Mouse (Mus musculus): Measurements from ENCODE around the gene Eef1g. TPM values are rescaled to one million over a fixed set of nuclear protein-coding genes. Genes with fewer than 3 reads are reported as not detected.

Gene Eef1g
- polyA plus RNA-seq (2012; rRNA removed), result 251 and 292 TPM in 2 replicates

- WGBS, result under 1% methylated on average over 52 of the region's 52 CpGs
- TF ChIP-seq CTCF (IDR thresholded peaks at IDR 0.05; ENCODE audit: borderline replicate concordance, control insufficient read depth, extremely low read depth, insufficient read depth, low read length, poor library complexity) (peak; percentile 58; the same call in 1 of the 2 replicates), POLR2A (IDR thresholded peaks at IDR 0.05; ENCODE audit: control insufficient read depth, extremely low read depth, insufficient read depth, low read length, poor library complexity) (peak; percentile 48)
- Histone ChIP-seq H3K27me3 (ENCODE audit: control insufficient read depth, insufficient read depth, low read length) (no peaks in the 10 kb centered on the region), H3K36me3 (ENCODE audit: control insufficient read depth, insufficient read depth, low read length) (peaks cover 46% of the 10 kb centered on the region), H3K27ac (ENCODE audit: control insufficient read depth, insufficient read depth, low read length) (peak within 1 kb of the TSS; percentile 75), H3K4me1 (replicated peaks; ENCODE audit: control insufficient read depth, insufficient read depth, low read length) (peaks cover 13% of the 10 kb centered on the region), H3K4me3 (ENCODE audit: control insufficient read depth, insufficient read depth, low read length) (peak within 1 kb of the TSS; percentile 67)
- DNase-seq, result peak; percentile 98
These were observed at the start of gene Eef1g for GRCm38 (mm10) chr19:8966590-8967372. TSS of gene Eef1g (plus strand) at chr19:8967041.

DNA sequence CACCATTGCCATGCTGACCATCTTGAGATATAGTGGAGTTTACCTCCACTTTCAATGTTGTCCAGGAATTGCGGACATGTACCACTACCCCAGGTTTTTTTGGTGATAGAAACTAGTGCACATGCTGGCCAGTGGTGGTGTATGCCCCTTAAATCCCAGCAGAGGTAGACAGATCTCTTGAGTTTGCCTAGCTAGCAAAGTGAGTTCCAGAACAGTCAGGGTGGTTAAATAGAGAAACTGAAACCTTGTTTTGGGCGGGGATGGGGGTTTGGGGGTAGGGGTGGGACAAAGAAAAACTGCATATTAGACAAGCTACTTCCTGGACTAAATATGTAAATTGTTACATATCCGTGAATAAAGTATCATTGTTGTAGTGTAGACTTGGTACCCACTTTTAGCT, 47.8 kb upstream of the Eef1g start:
- H3K4me3 ChIP-seq (ENCODE audit: control insufficient read depth, insufficient read depth, low read length), result no peak overlapping the region
- no peak for TF ChIP-seq POLR2A (IDR thresholded peaks at IDR 0.05; ENCODE audit: control insufficient read depth, extremely low read depth, insufficient read depth, low read length, poor library complexity)
- TF ChIP-seq CTCF (IDR thresholded peaks at IDR 0.05; ENCODE audit: borderline replicate concordance, control insufficient read depth, extremely low read depth, insufficient read depth, low read length, poor library complexity), result no peak
- no peak overlapping the region for H3K27ac ChIP-seq (ENCODE audit: control insufficient read depth, insufficient read depth, low read length)
- H3K27me3 ChIP-seq (ENCODE audit: control insufficient read depth, insufficient read depth, low read length), result no peaks in the 10 kb centered on the region
- H3K36me3 ChIP-seq (ENCODE audit: control insufficient read depth, insufficient read depth, low read length), result peaks cover 24% of the 10 kb centered on the region
- no peak for DNase-seq
- peaks cover 5% of the 10 kb centered on the region; the same call in 1 of the 2 replicates for H3K4me1 ChIP-seq (replicated peaks; ENCODE audit: control insufficient read depth, insufficient read depth, low read length)
- 51% methylated on average over 3 of the region's 3 CpGs for WGBS

DNA sequence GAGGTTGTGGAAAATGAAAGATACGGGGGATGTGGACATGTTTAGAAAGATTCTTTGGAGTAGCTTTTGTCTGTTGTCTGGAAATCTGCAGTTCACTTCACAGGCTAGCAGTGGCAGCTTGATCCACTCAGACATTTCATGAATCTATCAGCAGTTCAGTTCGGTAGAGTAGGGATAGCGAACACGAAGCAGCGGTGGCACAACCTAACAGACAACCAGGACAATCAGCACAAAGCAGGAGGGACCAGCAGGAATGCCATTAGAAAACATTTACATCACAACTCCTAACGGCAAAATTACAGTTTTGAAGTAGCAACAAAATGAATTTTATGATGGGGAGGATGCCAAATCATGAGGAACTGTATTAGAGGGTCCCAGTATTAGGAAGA, 47.2 kb upstream of the Eef1g start:
- H3K27me3 ChIP-seq (ENCODE audit: control insufficient read depth, insufficient read depth, low read length), result no peaks in the 10 kb centered on the region
- H3K4me1 ChIP-seq (replicated peaks; ENCODE audit: control insufficient read depth, insufficient read depth, low read length), result peaks cover 5% of the 10 kb centered on the region; the same call in 1 of the 2 replicates
- DNase-seq, result no peak
- H3K36me3 ChIP-seq (ENCODE audit: control insufficient read depth, insufficient read depth, low read length), result peaks cover 17% of the 10 kb centered on the region
- H3K27ac ChIP-seq (ENCODE audit: control insufficient read depth, insufficient read depth, low read length), result peak overlapping the region; percentile 24; the same call in 1 of the 2 replicates
- WGBS, result 79% methylated on average over 6 of the region's 6 CpGs
- H3K4me3 ChIP-seq (ENCODE audit: control insufficient read depth, insufficient read depth, low read length), result no peak overlapping the region
- TF ChIP-seq CTCF (IDR thresholded peaks at IDR 0.05; ENCODE audit: borderline replicate concordance, control insufficient read depth, extremely low read depth, insufficient read depth, low read length, poor library complexity), result no peak
- no peak for TF ChIP-seq POLR2A (IDR thresholded peaks at IDR 0.05; ENCODE audit: control insufficient read depth, extremely low read depth, insufficient read depth, low read length, poor library complexity)

- Histone ChIP-seq H3K36me3 (ENCODE audit: control insufficient read depth, insufficient read depth, low read length) (peaks cover 12% of the 10 kb centered on the region), H3K27ac (ENCODE audit: control insufficient read depth, insufficient read depth, low read length) (peak within 1 kb of the TSS; percentile 53), H3K4me3 (ENCODE audit: control insufficient read depth, insufficient read depth, low read length) (peak within 1 kb of the TSS; percentile 82), H3K27me3 (ENCODE audit: control insufficient read depth, insufficient read depth, low read length) (no peaks in the 10 kb centered on the region), H3K4me1 (replicated peaks; ENCODE audit: control insufficient read depth, insufficient read depth, low read length) (peaks cover 5% of the 10 kb centered on the region; the same call in 1 of the 2 replicates)
- 1% methylated on average over 49 of the region's 50 CpGs for WGBS
- TF ChIP-seq POLR2A (IDR thresholded peaks at IDR 0.05; ENCODE audit: control insufficient read depth, extremely low read depth, insufficient read depth, low read length, poor library complexity) (no peak), CTCF (IDR thresholded peaks at IDR 0.05; ENCODE audit: borderline replicate concordance, control insufficient read depth, extremely low read depth, insufficient read depth, low read length, poor library complexity) (no peak)
- peak; percentile 84 for DNase-seq
These were observed 46.6 kb upstream of the Eef1g start, which contains the start of gene B3gat3 for GRCm38 (mm10) chr19:8920073-8920736. TSS of gene B3gat3 (plus strand) at chr19:8920374.

- DNase-seq, result peak; percentile 26
- Histone ChIP-seq H3K27me3 (ENCODE audit: control insufficient read depth, insufficient read depth, low read length) (no peaks in the 10 kb centered on the region), H3K36me3 (ENCODE audit: control insufficient read depth, insufficient read depth, low read length) (peaks cover 5% of the 10 kb centered on the region), H3K4me3 (ENCODE audit: control insufficient read depth, insufficient read depth, low read length) (peak overlapping the region; percentile 82), H3K27ac (ENCODE audit: control insufficient read depth, insufficient read depth, low read length) (peak overlapping the region; percentile 53; the same call in 1 of the 2 replicates), H3K4me1 (replicated peaks; ENCODE audit: control insufficient read depth, insufficient read depth, low read length) (peaks cover 5% of the 10 kb centered on the region; the same call in 1 of the 2 replicates)
- TF ChIP-seq POLR2A (IDR thresholded peaks at IDR 0.05; ENCODE audit: control insufficient read depth, extremely low read depth, insufficient read depth, low read length, poor library complexity), result no peak
- TF ChIP-seq CTCF (IDR thresholded peaks at IDR 0.05; ENCODE audit: borderline replicate concordance, control insufficient read depth, extremely low read depth, insufficient read depth, low read length, poor library complexity), result no peak
- under 1% methylated on average over 6 of the region's 6 CpGs for WGBS
These were observed 46.0 kb upstream of the Eef1g start for GRCm38 (mm10) chr19:8920836-8921291.

DNA sequence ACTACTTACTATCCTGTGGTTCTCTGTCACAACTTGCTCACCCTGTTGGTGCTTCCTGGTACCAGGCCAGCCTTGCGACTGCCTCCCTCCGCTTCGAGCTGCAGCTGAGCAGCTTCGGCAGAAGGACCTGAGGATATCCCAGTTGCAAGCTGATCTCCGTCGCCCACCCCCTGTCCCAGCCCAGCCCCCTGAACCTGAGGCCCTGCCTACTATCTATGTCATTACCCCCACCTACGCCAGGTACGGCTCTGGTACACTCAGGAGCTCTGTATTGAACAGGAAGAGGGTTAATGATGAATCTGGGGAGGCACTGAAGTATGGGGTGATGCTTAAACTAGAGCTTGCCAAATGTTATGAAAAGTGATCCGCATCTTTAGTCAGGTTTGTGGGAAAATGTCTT, 45.1 kb upstream of the Eef1g start:
- TF ChIP-seq POLR2A (IDR thresholded peaks at IDR 0.05; ENCODE audit: control insufficient read depth, extremely low read depth, insufficient read depth, low read length, poor library complexity) (no peak), CTCF (IDR thresholded peaks at IDR 0.05; ENCODE audit: borderline replicate concordance, control insufficient read depth, extremely low read depth, insufficient read depth, low read length, poor library complexity) (no peak)
- WGBS, result 78% methylated on average over 9 of the region's 9 CpGs
- H3K4me3 ChIP-seq (ENCODE audit: control insufficient read depth, insufficient read depth, low read length), result no peak overlapping the region

More for the DNA sequence above, 45.1 kb upstream of the Eef1g start:
- no peak for DNase-seq
- no peaks in the 10 kb centered on the region for H3K36me3 ChIP-seq (ENCODE audit: control insufficient read depth, insufficient read depth, low read length)
- no peaks in the 10 kb centered on the region for H3K27me3 ChIP-seq (ENCODE audit: control insufficient read depth, insufficient read depth, low read length)
- H3K4me1 ChIP-seq (replicated peaks; ENCODE audit: control insufficient read depth, insufficient read depth, low read length), result peaks cover 5% of the 10 kb centered on the region; the same call in 1 of the 2 replicates
- no peak overlapping the region for H3K27ac ChIP-seq (ENCODE audit: control insufficient read depth, insufficient read depth, low read length)
